Mouse (Mus musculus): ENCODE measurements at regions not wholly inside any gene's neighbourhood (a gene's known extent, or its start where the extent isn't known, plus 50 kb on each side); places are given as distances from the start of the nearest gene placed in this dataset.

DNA sequence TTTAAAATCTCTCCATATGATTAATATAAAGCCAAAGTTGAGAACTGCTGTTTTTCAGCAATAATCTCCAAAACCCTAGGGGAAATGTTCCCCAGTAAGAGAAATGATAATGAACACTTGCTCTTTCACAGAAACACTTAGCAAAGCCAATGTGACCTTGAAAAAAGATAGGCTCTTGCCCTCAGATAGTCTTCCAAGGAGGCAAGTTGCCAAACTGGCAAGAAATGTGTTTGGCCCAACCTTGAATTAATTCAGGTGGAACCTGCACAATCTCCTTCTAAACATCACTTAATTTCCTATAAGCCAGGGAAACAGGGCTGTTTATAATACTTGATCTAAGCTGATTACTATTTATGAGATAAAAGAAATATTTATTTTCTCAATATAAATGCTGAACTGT lies 244.0 kb upstream of the Gnaz start:
- DNase-seq (ENCODE audit: low spot score) = no peak

DNA sequence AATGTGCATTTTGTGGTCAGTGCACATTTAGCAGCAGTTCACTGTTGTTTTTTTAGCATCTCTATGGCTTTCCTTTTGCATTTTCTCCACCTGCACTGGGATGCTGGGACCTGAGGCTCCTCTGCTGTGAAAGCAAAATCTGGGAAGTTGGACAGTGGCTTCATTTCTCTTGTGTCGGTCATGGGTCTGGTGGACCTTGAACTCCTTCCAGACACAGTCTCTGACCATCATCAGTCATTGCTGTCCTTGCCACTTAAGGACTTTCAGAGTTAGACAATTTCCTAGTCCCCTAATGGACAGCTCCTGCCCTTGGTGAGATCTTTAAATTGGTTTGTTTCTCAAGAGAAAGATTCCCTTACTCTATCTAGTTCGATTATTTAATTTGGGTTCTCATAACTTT lies 217.5 kb upstream of the Gnaz start:
- DNase-seq (ENCODE audit: low spot score) = no peak

DNA sequence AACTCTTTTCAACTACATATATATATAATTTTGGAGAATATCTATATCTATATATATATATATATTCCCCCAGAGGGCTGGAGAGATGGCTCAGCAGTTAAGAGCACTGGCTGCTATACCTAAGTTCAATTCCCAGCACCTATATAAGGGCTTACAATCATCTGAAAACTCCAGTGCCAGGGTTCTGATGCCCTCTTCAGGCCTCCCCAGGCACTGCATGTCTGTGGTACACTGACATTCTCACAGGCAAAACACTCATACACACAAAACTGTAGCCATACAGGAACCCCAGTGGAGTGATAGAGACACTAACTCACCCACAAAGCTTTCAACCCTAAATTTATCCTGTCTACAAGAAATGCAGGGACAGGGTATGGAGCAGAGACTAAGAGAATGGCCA lies 216.1 kb upstream of the Gnaz start:
- DNase-seq (ENCODE audit: low spot score) = no peak

GRCm38 (mm10) chr10:74760734-74761133 lies 206.2 kb upstream of the Gnaz start:
- no peak for DNase-seq (ENCODE audit: low spot score)

DNA sequence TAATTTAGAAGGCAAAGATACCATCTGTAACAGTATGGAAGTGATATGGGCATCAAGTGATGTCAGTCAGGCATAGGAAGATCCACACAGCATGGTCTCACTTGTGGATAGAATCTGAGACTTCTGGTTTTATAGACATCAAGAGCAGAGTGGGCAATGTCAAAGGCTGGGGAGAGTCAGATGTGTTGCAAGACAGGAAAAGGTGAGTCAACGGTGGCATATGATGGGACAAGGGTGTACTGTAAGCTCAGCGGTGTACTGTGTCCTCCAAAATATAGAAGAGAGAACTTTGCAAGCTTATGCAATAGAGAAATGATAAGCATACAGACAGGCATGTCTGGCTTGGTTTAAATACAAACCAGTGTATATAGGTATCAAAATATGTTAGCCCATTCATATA lies 177.7 kb upstream of the Gnaz start:
- DNase-seq (ENCODE audit: low spot score) = no peak

DNA sequence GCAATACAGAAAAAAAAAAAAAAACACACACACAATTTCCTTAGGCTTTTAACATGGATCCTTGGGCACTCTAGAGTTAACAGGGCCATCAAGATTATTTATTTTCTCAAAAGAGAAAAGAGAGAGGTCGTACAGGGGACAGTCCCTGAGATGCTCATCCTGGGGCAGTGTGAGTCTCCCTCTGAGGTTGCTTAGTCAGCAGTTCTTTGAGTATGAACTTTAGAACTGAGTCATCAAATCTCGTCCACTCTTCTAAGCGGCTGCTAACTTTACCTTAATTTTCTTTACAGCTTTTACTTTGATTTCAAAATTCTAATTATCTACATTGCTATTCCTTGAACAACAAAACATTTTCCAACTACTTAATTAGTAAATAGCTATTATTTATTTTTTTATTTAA lies 177.0 kb upstream of the Gnaz start:
- DNase-seq (ENCODE audit: low spot score) = no peak

DNA sequence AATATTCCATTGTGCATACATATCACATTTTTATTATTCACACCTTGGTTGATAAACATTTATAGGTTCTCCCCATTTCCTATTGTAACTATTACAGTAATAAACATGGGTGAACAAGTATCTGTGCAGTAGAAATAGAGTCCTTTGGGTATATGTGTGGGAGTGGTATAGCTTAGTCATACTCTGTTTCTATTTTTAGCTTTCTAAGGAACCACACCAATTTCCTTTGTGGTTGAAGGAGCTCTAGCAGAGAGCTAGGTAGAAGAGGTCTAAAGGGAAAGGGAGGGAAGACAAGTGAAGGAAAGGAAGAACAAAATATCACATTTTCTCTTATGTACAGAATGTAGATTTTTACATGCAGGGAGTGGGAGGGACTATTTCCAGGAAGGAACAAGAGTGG lies 143.6 kb upstream of the Gnaz start:
- no peak for DNase-seq (ENCODE audit: low spot score)

- no peak for DNase-seq (ENCODE audit: low spot score)
Observed at GRCm38 (mm10) chr10:74834359-74834758, 132.6 kb upstream of the Gnaz start.

GRCm38 (mm10) chr10:74848372-74848771 lies 118.6 kb upstream of the Gnaz start:
- peak; percentile 92 for DNase-seq (ENCODE audit: low spot score)

DNA sequence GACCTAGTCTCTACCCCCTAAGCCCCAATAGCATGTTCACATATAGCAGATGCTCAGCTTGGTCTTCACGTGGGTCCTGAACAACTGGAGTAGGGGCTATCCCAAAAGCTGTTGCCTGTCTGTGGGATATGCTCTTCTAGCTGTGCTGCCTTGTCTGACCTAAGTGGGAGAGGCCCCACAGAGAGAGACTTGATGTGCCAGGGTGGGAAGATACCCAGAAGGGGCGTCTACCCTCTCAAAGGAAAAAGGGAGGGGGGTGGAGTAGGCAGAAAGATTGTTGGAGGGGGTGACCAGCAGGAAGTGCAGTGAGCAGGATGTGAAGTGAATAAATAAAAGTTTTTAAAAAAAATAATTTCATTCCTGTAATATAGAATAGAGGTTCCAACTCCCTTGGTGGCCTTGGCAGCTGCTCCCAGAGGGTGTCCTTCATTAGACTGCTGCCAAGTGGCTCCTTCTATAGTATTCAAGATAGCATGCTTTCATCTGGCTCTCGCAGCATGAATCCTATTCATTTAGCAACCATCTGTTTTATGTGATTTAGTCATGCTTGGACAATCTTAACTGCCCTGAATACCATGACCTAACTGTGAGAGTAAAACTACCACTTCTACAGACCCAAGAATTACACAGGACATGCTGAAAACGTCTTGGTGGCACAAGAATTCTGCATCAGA lies 111.8 kb upstream of the Gnaz start:
- no peak for DNase-seq (ENCODE audit: low spot score)

All from embryo, embryonic 10 days (tissue).